Mouse (Mus musculus): ENCODE data around the gene Myo1d. TPM values are rescaled to one million over a fixed set of nuclear protein-coding genes. Genes with fewer than 3 reads are reported as not detected.
A peak's percentile ranks its signal among the peaks of the same experiment; 100 is the strongest.

Gene Myo1d
- polyA plus RNA-seq (2016; fragmentation: Nextera tagmentation; extraction: Ambion mirVana) = 5.6 and 6.3 TPM in 2 replicates

DNA sequence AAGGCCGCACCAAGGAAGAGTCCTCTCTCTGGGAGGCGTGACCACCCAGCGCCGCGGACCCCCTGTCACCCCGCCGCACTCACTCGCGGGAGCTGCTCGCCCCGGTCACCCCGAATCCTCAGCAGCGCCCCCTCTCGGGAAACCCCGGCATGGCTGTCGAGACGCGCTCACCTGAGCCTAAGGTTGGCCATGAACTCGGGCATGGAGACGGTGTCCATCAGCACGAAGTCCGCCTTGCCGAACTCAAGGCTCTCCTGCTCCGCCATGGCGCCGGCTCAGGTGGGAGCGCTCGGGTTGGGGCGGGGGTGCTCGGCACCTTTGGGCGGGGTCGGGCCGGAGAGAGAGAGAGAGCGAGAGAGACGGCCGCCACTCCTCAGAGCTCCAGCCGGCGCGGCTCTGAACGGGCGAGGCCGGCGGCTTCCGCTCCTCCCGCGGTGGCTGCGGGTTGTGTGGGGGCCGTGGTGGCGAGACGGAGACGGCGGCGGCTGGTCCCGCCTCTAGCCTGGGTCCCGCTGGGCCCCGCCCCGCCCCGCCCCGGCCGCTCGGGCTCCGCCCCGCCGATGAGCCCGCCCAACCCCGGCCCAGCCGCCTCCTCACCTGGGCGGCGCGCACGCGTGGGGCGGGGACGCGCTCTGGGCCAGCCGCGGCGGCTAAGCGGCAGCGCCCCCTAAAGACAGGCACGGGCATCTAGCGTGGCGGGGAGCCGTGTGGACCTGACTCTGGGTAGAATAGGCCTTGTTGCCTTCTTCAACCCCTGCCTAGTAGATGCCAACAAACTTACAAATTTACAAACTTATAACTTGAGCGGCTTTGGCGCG, at the start of gene Myo1d:
Gene Myo1d (minus strand): TSS at position 499 of the 818 bp plus-strand sequence.
- WGBS = under 1% methylated on average over 84 of the region's 87 CpGs
- Histone ChIP-seq H3K27ac (peak within 1 kb of the TSS; percentile 64; the same call in 1 of the 2 replicates), H3K9me3 (no peaks in the 10 kb centered on the region)

DNA sequence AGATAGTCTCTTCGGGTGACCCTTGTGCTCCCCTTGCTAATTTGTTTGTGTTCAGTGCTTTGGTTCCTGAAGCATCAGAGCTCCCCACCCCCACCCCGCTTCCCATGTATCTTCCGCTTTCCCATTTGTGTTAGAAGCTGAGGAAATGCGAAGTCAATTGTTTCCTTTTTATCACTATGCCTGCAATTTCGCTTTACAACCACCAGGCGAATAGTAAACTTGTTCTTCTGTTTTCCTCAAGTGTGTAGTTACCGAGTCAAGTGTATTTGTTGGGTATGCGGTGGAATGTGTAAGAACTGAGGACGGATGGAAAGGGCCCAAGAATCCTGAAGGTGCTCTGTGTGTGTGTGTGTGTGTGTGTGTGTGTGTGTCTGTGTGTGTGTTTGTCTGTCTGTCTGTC, 42.0 kb upstream of the Myo1d start:
- H3K36me3 ChIP-seq = peaks cover 75% of the 10 kb centered on the region
- H3K9me3 ChIP-seq = no peaks in the 10 kb centered on the region
- peaks cover 13% of the 10 kb centered on the region for H3K4me1 ChIP-seq (replicated peaks)
- H3K4me3 ChIP-seq (replicated peaks) = no peak overlapping the region
- no peak overlapping the region for H3K27ac ChIP-seq
- ATAC-seq (ENCODE audit: insufficient number of reproducible peaks, insufficient read depth, low FRiP score, low TSS enrichment, low read depth) = no peak
- H3K27me3 ChIP-seq = no peaks in the 10 kb centered on the region
- WGBS = 75% methylated on average over 9 of the region's 9 CpGs
- H3K4me2 ChIP-seq = no peak overlapping the region
- H3K9ac ChIP-seq (replicated peaks) = no peak overlapping the region

More for the DNA sequence above, at the start of gene Myo1d:
- peak within 1 kb of the TSS; percentile 73 for H3K4me3 ChIP-seq (replicated peaks)
- H3K4me1 ChIP-seq (replicated peaks) = peaks cover 17% of the 10 kb centered on the region
- peak within 1 kb of the TSS; percentile 85 for H3K4me2 ChIP-seq
- peak; percentile 92 for ATAC-seq (ENCODE audit: insufficient number of reproducible peaks, insufficient read depth, low FRiP score, low TSS enrichment, low read depth)
- H3K36me3 ChIP-seq = no peaks in the 10 kb centered on the region
- 0 out of 2 replicates have a peak, but pooled peaks cover 3% of the 10 kb centered on the region for H3K27me3 ChIP-seq
- peak within 1 kb of the TSS; percentile 67 for H3K9ac ChIP-seq (replicated peaks)

DNA sequence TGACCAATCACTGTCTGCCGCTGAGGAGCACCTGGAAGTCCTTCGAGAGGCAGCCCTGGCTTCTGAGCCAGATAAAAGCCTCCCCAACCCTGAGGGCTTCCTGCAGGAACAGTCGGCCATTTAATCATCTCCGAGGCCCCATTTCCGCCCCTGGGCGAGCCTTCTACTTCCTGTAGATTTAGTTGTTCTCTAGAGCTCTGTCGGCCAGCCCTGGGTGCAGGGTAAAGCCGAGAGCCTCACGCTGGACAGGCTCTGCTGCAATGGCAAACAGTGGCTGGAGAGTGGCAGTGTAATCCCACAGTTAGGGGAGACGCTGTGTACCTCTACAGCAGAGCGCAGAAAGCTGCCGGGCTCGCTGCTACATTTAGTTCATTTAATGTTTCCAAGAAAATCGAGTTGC, 41.5 kb upstream of the Myo1d start:
- H3K4me1 ChIP-seq (replicated peaks) = peaks cover 13% of the 10 kb centered on the region
- H3K9ac ChIP-seq (replicated peaks) = no peak overlapping the region
- peaks cover 80% of the 10 kb centered on the region for H3K36me3 ChIP-seq
- H3K4me3 ChIP-seq (replicated peaks) = no peak overlapping the region
- no peaks in the 10 kb centered on the region for H3K27me3 ChIP-seq
- H3K27ac ChIP-seq = no peak overlapping the region
- no peak for ATAC-seq (ENCODE audit: insufficient number of reproducible peaks, insufficient read depth, low FRiP score, low TSS enrichment, low read depth)
- no peaks in the 10 kb centered on the region for H3K9me3 ChIP-seq
- whole genome bisulfite sequencing = 51% methylated on average over 14 of the region's 14 CpGs
- no peak overlapping the region for H3K4me2 ChIP-seq

- Histone ChIP-seq H3K4me2 (no peak overlapping the region), H3K27me3 (no peaks in the 10 kb centered on the region), H3K36me3 (peaks cover 87% of the 10 kb centered on the region), H3K9ac (replicated peaks) (no peak overlapping the region), H3K4me3 (replicated peaks) (no peak overlapping the region), H3K4me1 (replicated peaks) (peaks cover 13% of the 10 kb centered on the region), H3K27ac (no peak overlapping the region), H3K9me3 (no peaks in the 10 kb centered on the region)
- no peak for ATAC-seq (ENCODE audit: insufficient number of reproducible peaks, insufficient read depth, low FRiP score, low TSS enrichment, low read depth)
- WGBS = 71% methylated on average over 3 of the region's 3 CpGs
Measured at GRCm38 (mm10) chr11:80820085-80820484, 40.3 kb upstream of the Myo1d start.

- Histone ChIP-seq H3K9me3 (no peaks in the 10 kb centered on the region), H3K36me3 (peaks cover 89% of the 10 kb centered on the region), H3K9ac (replicated peaks) (no peak overlapping the region), H3K4me2 (no peak overlapping the region), H3K4me1 (replicated peaks) (peaks cover 13% of the 10 kb centered on the region), H3K27me3 (no peaks in the 10 kb centered on the region), H3K4me3 (replicated peaks) (no peak overlapping the region), H3K27ac (no peak overlapping the region)
- 51% methylated on average over 11 of the region's 11 CpGs for WGBS
- no peak for ATAC-seq (ENCODE audit: insufficient number of reproducible peaks, insufficient read depth, low FRiP score, low TSS enrichment, low read depth)
Measured at GRCm38 (mm10) chr11:80818060-80818697, 38.4 kb upstream of the Myo1d start.

GRCm38 (mm10) chr11:80815354-80815753, 35.5 kb upstream of the Myo1d start:
- H3K9ac ChIP-seq (replicated peaks) = no peak overlapping the region
- no peak for ATAC-seq (ENCODE audit: insufficient number of reproducible peaks, insufficient read depth, low FRiP score, low TSS enrichment, low read depth)
- no peaks in the 10 kb centered on the region for H3K9me3 ChIP-seq
- peaks cover 78% of the 10 kb centered on the region for H3K36me3 ChIP-seq
- 88% methylated on average over 7 of the region's 7 CpGs for WGBS
- peaks cover 23% of the 10 kb centered on the region for H3K4me1 ChIP-seq (replicated peaks)
- H3K4me3 ChIP-seq (replicated peaks) = no peak overlapping the region
- H3K4me2 ChIP-seq = no peak overlapping the region
- no peaks in the 10 kb centered on the region for H3K27me3 ChIP-seq
- H3K27ac ChIP-seq = no peak overlapping the region

GRCm38 (mm10) chr11:80811156-80811555, 31.3 kb upstream of the Myo1d start:
- no peak for ATAC-seq (ENCODE audit: insufficient number of reproducible peaks, insufficient read depth, low FRiP score, low TSS enrichment, low read depth)
- H3K36me3 ChIP-seq = peaks cover 42% of the 10 kb centered on the region
- peak overlapping the region; percentile 93 for H3K9ac ChIP-seq (replicated peaks)
- H3K4me1 ChIP-seq (replicated peaks) = peaks cover 27% of the 10 kb centered on the region
- H3K27ac ChIP-seq = peak overlapping the region; percentile 89
- H3K4me2 ChIP-seq = peak overlapping the region; percentile 86
- H3K27me3 ChIP-seq = no peaks in the 10 kb centered on the region
- H3K9me3 ChIP-seq = no peaks in the 10 kb centered on the region
- H3K4me3 ChIP-seq (replicated peaks) = peak overlapping the region; percentile 63
- 23% methylated on average over 5 of the region's 5 CpGs for WGBS

DNA sequence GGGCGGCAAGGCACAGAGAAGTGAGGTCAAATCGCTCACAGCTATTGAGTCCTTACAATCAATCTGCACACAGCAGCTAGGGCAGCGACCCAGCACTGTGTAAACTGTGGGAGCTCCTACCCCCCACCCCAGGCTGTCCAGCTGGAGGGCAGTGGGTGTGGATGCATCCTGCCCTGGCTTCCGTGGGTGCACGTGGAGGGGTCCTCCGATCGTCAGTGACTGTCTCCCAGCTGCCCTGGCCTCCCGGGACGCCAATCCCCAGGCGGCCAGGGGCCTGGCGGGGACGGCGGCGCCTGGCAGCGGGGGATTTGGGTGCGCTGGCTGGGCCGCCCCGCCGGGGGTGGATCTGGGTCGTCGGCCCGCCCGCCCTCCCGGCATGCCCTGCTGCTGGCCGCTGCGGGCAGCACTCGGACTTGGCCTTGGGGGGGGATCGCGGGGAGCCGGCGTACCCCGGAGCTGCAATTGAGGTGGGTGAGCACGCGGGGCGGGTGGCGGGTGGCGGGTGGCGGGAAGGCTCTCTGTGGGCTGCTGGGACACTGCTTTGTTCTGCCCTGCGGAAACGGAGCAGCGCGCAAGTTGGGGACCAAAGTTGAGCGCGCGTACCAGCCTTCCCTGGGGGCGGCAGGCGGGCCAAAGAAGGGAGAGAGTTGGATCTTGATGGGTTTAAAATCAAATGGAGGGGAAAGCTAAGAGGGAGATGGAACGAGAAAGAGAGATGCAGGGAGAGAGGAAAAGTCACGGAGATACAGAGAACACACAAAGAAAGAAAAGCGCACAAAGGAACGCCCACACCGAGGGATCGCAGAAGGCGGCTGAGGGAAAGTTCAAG, 30.4 kb upstream of the Myo1d start, which contains the start of gene Tmem98:
Gene Tmem98 (plus strand): TSS at position 183 of the 829 bp plus-strand sequence.
- ATAC-seq (ENCODE audit: insufficient number of reproducible peaks, insufficient read depth, low FRiP score, low TSS enrichment, low read depth) = peak; percentile 61; the same call in 1 of the 2 replicates
- under 1% methylated on average over 54 of the region's 54 CpGs for WGBS
- Histone ChIP-seq H3K9ac (replicated peaks) (peak within 1 kb of the TSS; percentile 93), H3K4me1 (replicated peaks) (peaks cover 27% of the 10 kb centered on the region), H3K27me3 (no peaks in the 10 kb centered on the region), H3K4me3 (replicated peaks) (peak within 1 kb of the TSS; percentile 63), H3K9me3 (no peaks in the 10 kb centered on the region), H3K36me3 (peaks cover 33% of the 10 kb centered on the region), H3K4me2 (peak within 1 kb of the TSS; percentile 86), H3K27ac (peak within 1 kb of the TSS; percentile 89)

GRCm38 (mm10) chr11:80809666-80809992, 29.8 kb upstream of the Myo1d start:
- no peak for ATAC-seq (ENCODE audit: insufficient number of reproducible peaks, insufficient read depth, low FRiP score, low TSS enrichment, low read depth)
- Histone ChIP-seq H3K9me3 (no peaks in the 10 kb centered on the region), H3K27me3 (no peaks in the 10 kb centered on the region), H3K36me3 (peaks cover 28% of the 10 kb centered on the region), H3K4me1 (replicated peaks) (peaks cover 27% of the 10 kb centered on the region), H3K27ac (peak overlapping the region; percentile 89), H3K9ac (replicated peaks) (peak overlapping the region; percentile 93), H3K4me3 (replicated peaks) (peak overlapping the region; percentile 63), H3K4me2 (peak overlapping the region; percentile 86)
- 31% methylated on average over 5 of the region's 6 CpGs for WGBS

DNA sequence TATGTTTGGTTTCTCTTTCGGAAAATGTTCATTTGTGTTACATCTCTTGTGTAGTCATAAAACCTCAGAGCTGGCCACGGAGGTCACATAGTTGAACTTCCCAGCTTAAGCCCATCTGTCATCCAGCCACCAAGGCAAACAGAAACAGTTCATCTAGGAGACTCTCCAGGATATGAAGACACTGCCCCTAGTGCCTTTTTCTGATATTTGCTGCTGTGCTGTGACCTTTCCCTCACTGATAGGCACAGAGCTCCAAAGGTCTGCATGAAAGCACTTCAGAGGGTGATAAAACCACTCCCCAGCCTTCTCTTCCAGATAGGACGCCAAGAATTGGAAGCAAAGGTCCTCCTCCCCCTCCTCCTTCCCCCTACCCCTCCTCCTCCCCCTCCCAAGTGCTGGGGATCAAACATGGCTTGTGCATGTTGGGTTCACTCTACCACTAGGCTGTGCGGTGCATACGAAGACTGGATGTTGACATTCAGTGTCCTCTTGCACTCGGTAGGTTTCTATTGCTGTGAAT, 28.8 kb upstream of the Myo1d start:
- H3K9ac ChIP-seq (replicated peaks) = no peak overlapping the region
- H3K4me3 ChIP-seq (replicated peaks) = no peak overlapping the region
- H3K4me2 ChIP-seq = no peak overlapping the region
- H3K27ac ChIP-seq = no peak overlapping the region
- no peaks in the 10 kb centered on the region for H3K27me3 ChIP-seq
- H3K9me3 ChIP-seq = no peaks in the 10 kb centered on the region
- peaks cover 18% of the 10 kb centered on the region for H3K36me3 ChIP-seq
- ATAC-seq (ENCODE audit: insufficient number of reproducible peaks, insufficient read depth, low FRiP score, low TSS enrichment, low read depth) = no peak
- WGBS = 70% methylated on average over 6 of the region's 6 CpGs
- peaks cover 27% of the 10 kb centered on the region for H3K4me1 ChIP-seq (replicated peaks)

DNA sequence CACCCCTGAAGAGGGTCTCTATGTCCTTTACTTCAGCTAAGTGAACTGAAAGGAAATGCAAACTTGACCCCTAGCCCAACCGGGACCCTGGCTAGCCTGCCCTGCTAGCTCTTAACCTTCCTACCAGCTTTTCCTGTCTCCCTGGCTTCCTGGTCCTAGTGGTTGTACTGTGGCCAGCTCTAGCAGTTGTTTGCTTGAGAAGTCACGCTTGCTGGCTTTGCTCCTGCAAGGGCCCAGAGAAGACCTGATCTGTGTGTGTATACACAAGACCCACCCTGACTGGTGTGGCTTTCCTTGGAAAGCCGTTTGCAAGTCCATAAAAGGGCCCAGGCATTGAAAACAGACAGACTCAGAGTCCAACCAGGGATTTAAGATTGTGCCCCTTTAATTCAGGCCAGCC, 22.9 kb upstream of the Myo1d start:
- no peak overlapping the region for H3K9ac ChIP-seq (replicated peaks)
- H3K4me2 ChIP-seq = no peak overlapping the region
- WGBS = 49% methylated on average over 3 of the region's 3 CpGs
- H3K9me3 ChIP-seq = no peaks in the 10 kb centered on the region
- H3K4me3 ChIP-seq (replicated peaks) = no peak overlapping the region
- H3K27ac ChIP-seq = no peak overlapping the region
- ATAC-seq (ENCODE audit: insufficient number of reproducible peaks, insufficient read depth, low FRiP score, low TSS enrichment, low read depth) = no peak
- H3K4me1 ChIP-seq (replicated peaks) = no peaks in the 10 kb centered on the region
- H3K27me3 ChIP-seq = no peaks in the 10 kb centered on the region
- no peaks in the 10 kb centered on the region for H3K36me3 ChIP-seq
